Mouse (Mus musculus) brain, embryonic 14.5 days (tissue): ENCODE measurements at regions not wholly inside any gene's neighbourhood (a gene's known extent, or its start where the extent isn't known, plus 50 kb on each side); places are given as distances from the start of the nearest gene placed in this dataset.

Source experiments
- DNase-seq: peaks from one replicate; pipeline ENCODE4 v3.0.0-alpha.2; 2011; ENCODE audit warnings: low read depth
- CTCF ChIP-seq: fragments of 200-500 bp; IDR thresholded peaks from 2 replicates; pipeline ENCODE4 v1.5.1; 2012; ENCODE audit warnings: inconsistent platforms, mild to moderate bottlenecking, moderate library complexity, borderline replicate concordance; ENCODE audit not compliant: insufficient read depth, insufficient read length; ENCODE audit errors: extremely low read depth
- POLR2A ChIP-seq: fragments of 200-500 bp; IDR thresholded peaks from 2 replicates; pipeline ENCODE4 v1.6.1; 2012; ENCODE audit warnings: mild to moderate bottlenecking, inconsistent platforms, borderline replicate concordance; ENCODE audit not compliant: poor library complexity, insufficient read depth, insufficient read length, severe bottlenecking; ENCODE audit errors: extremely low read depth

DNA sequence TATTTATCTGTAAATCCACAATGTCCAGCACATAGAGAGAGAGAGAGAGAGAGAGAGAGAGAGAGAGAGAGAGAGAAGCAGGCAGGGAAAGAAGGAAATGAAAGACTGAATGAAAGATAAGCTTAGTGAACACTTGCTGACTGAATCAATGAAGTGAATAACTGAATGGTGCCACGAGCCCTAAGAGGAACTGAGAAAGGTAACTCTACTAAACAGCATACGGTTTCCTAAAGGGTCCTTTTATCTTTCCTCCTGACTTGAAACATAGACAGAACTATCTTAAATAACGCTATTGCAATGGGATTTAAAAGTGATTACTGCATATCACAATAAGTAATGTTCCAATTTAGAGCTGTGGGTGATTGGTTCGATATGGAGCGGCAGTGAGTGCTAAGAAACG, 121.0 kb downstream of the Rbm26 start:
- no peak for TF ChIP-seq POLR2A
- no peak for TF ChIP-seq CTCF
- no peak for DNase-seq

DNA sequence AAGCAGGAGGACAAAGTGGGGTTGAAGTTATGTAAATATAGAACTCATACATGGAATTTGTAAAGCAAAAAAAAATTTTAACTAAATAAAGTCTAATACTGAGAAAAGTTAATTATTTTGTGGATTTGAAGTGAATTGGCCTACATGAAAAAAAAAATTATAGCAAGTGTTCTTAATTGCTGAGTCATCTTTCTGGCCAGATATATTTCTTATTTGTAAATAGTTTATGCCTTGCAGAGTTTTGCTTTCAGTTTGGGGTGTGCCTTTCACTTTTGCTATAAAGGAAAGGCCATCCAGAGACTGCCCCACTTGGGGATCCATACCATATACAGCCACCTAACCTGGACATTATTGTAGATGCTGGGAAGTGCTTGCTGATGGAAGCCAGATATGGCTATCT, 138.3 kb downstream of the Rbm26 start:
- DNase-seq = no peak
- TF ChIP-seq POLR2A (no peak), CTCF (no peak)

DNA sequence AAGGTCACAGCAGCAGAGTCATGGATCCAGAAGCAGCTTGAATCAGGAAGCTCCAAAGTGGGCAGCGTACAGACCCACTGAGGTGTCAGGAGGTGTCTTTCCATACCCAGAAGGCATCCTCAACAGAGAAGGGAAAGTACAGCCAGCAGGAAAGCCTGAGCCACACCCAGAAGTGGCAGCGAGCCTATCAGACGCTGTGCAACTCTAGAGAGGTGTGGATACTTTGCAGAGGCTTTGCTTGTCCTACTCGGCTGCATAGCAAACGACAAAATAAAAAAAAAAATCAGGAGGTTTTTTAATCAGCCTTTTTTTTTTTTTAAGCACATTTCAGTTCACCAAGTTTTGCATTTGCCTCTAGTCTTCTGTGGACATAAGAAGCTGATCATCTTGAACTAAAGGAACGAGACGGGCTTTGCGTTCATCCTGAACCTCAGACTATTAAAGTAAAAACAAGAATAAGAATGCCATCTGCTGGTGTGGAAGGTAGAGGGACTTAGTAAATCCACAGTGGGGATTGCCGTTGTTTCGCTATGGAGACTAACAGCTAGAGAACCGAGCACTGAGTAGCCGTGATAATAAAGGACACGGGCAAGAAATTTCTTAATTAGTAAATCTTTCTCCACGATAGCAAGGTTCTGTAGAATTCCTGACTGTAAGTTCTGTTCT, 142.3 kb downstream of the Rbm26 start:
- DNase-seq = peak; percentile 76
- TF ChIP-seq CTCF (peak; percentile 13; the same call in 1 of the 2 replicates), POLR2A (no peak)

DNA sequence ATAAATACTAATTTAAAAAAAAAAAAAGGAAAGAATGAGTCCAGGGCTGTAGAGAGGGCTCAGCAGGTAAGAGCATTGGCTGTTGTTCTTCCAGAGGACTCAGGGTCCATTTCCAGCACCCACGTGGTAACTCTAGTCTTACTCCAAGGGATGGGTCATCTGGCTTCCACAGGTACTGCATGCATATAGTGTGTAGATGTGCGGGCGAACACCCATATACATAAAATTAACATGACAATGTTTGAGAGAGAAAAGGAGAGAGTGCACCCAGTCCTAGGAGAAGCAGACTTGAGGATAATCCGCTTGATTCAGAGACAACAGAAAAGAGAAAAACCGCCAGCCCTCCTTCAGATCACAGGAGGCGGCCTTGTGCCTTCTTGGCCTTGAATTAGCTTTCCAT, 157.2 kb downstream of the Rbm26 start:
- TF ChIP-seq CTCF (no peak), POLR2A (no peak)
- DNase-seq = no peak

DNA sequence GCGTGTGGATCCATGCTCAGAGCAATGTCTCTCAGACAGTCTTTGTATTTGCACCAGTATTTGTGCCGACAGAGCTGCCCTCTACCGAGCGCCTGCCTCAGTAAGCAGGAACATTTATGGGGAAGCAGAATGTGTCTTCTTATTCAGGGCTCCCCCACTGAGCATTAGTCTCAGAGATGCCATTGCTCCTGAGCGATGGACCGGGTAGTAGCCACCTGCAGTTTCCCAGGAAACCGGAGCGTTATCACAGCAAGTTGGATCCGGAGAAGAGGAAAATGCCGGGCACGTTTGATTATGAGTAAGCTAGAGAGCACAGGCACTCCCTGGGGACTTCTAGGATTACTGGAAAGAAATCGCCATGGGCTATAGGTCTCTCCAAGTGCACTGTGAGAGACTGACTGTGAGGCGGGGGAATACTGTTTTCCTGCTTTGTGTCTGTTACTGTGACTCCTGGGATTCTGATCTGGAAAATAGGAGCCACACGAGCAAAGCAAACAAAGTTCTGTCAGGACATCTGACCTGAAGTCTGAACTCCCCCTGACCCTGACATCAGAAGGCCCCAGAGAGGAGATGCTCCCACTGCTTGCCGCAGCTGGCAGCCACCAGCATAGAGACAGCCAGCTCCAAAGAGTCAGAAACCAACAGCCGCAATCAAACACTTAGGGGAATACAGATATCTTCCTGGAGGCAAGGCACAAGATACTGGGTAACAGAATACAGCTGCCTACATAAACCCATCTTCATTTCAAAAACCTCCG, 160.9 kb downstream of the Rbm26 start:
- DNase-seq = peak; percentile 62
- TF ChIP-seq POLR2A (no peak), CTCF (no peak)

DNA sequence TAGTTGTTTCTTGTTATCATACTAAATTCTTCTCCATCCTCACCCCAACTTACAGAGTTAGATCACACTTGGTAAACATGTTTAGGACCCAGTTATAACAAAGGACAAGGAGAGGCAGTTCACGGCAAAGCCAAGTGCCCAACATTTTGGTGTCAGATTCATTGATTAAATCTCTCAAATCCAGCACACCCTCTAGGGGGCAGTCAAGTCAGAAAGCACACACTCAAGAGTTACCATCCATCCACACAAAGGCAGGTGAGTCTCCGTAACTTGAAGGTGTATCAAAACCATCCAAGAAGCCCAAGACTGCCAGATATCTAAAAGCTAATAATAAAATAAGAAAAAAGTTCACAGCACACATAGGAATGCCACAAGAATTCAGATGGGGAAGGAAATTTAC, 161.8 kb downstream of the Rbm26 start:
- TF ChIP-seq POLR2A = no peak
- peak; percentile 7; the same call in 1 of the 2 replicates for TF ChIP-seq CTCF
- DNase-seq = no peak

DNA sequence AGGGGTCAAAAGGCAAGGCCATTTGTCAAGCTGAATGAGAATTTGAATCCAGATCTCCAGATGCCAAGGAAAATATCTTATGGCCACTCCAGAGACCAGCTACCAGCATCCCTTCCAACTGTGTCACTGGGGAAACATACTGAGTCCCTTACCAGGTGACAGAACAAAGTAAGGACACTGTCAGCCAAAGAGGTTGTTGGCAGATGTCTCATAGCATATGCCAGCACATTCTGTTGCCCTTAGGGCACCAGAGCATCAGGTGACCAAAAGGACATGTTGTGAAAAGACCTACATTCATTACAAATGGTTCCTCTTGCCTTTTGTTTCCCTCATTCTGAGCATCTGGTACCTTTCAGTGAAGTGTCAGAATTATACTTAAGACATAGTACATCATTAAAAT, 166.4 kb downstream of the Rbm26 start:
- peak; percentile 53 for DNase-seq
- TF ChIP-seq POLR2A = no peak

DNA sequence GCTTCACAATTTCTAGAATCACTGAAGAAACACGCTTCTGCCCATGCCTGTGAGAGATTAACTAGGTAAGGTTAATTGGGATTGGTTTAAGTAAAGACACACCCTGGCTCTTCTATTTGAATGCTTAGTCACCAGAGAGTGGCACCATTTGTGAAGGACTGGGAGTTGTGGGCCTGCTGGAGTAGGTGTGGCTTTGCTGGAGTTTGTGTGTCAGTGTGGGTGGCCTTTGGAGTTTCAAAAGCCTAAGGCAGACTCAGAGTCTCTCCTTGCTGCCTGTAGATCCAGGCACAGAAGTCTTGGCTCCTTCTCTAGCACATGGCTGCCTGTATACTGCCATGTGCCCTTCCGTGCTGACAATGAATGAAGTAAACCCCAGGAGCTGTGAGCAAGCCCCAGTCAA, 168.8 kb downstream of the Rbm26 start:
- DNase-seq = no peak
- no peak for TF ChIP-seq CTCF
- no peak for TF ChIP-seq POLR2A

DNA sequence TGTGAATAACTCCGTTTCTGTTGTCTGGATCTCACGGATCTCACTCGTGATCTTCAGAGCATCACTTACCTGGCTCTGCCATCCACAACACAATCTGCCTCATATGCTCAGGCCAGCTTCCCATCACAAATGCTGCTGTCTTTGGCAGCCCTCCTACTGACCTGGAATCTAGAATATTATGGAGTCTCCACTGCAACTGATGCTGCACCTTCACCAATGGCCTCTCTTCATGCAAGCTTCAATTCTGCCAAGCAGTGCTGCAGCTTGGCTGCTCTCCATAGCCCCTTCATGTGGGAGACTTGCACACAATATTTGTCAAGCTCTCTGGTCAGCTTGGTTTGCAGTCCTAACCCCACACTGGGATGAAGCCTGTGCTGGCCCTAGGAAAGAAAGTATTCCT, 183.1 kb downstream of the Rbm26 start:
- TF ChIP-seq CTCF (no peak), POLR2A (no peak)
- no peak for DNase-seq

DNA sequence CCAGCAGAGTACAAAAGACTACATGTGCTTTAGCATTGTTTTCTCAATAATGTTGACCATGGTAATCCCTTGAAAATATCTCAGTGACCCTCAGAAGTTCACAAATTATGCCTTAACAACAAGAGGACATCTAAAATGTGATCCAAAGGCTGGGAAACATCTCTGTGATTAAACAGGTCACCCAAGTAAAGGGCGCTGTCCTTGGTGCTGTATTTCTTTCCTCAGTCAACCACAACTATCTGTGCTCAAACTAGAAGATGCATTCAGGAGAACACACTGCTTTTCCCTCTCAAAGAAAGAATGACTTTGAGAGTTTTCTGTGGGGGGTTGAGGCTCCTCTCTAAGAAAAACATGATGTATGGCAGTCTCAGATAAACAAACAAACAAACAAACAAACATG, 211.1 kb downstream of the Rbm26 start:
- peak; percentile 6 for DNase-seq
- no peak for TF ChIP-seq CTCF
- no peak for TF ChIP-seq POLR2A

DNA sequence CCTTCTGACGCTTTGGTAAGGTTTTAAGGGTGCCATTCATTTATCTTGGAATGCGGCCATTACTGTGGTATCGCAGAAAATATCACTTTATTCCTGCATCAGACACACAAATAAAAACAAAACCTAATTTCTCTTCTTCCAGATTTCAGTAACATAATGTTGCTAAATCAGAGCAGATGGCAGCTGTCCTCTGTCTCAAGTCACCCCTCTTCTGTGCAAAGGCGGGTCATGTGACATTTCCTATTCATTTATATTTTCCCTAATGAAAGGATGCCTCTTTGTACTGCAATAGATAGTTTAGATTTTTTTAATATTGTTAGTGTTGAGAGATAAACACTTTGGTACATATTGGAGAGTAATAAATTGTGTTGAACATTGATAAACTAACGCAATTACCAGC, 233.7 kb downstream of the Rbm26 start:
- DNase-seq = peak; percentile 38
- TF ChIP-seq POLR2A = no peak
- TF ChIP-seq CTCF = no peak

DNA sequence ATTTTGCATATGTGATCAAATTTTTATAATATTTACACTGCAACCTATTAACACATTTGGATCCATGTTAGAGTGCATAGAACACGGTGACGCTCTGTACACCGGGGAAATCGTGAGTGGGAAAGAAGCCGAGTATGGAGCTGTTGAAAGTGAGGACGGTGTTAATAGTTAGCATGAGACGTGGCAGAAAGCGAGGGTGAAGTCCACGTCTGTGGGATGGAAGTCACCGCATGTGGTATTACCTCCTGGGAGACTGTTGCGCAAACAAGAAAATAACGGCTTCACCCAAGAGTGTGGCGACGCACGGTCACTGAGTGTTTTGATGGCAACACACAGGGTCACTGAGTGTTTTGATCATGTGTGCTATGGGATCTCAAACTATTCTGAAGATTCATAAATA, 237.2 kb downstream of the Rbm26 start:
- TF ChIP-seq CTCF = no peak
- DNase-seq = no peak
